Mouse (Mus musculus) liver, embryonic 14.5 days (tissue): ENCODE data around the gene Nr2f2. TPM values are rescaled to one million over a fixed set of nuclear protein-coding genes. Genes with fewer than 3 reads are reported as not detected.

Experiments used
- ATAC-seq: fragments of 200-750 bp; cut with Nextera tagmentation; 2 replicates; pipeline ENCODE4 v1.8.0; 2017; ENCODE audit warnings: moderate number of reproducible peaks, mild to moderate bottlenecking, moderate library complexity; ENCODE audit not compliant: insufficient read depth
- DNase-seq, 3 experiments: peaks; one replicate each; pipeline ENCODE4 v3.0.0-alpha.2; 2012 to 2013; ENCODE audit warnings: low read depth in 3 of 3, low spot score in 3 of 3
- H3K27ac ChIP-seq: fragments of 300-500 bp; sonication (generic); 2 replicates; pipeline ENCODE4 v1.5.1; 2014; ENCODE audit warnings: moderate library complexity, mild to moderate bottlenecking, control low read depth, inconsistent platforms
- H3K27me3 ChIP-seq: fragments of 300-500 bp; sonication (generic); 2 replicates; pipeline ENCODE4 v1.6.1; 2014; ENCODE audit warnings: mild to moderate bottlenecking, low read length, moderate library complexity; ENCODE audit not compliant: control insufficient read depth, insufficient read depth
- H3K36me3 ChIP-seq: fragments of 300-500 bp; sonication (generic); replicated peaks from 2 replicates; pipeline ENCODE4 v1.6.1; 2014; ENCODE audit warnings: low read depth; ENCODE audit not compliant: control insufficient read depth, insufficient read depth
- H3K4me1 ChIP-seq, 2 experiments: fragments of 200-500 bp in 1 of 2; fragments of 300-500 bp in 1 of 2; sonication (generic) in 1 of 2; replicated peaks; 2 replicates each; pipeline ENCODE4 v1.6.1; 2012 to 2014; ENCODE audit warnings: antibody characterized with exemption in 1 of 2, inconsistent platforms in 1 of 2, low read length in 1 of 2; ENCODE audit not compliant: control insufficient read depth in 2 of 2, insufficient read depth in 2 of 2
- H3K4me2 ChIP-seq: fragments of 300-500 bp; sonication (generic); 2 replicates; pipeline ENCODE4 v1.6.1; 2014; ENCODE audit warnings: low read depth, mild to moderate bottlenecking, control low read depth, moderate library complexity
- H3K4me3 ChIP-seq, 2 experiments: fragments of 200-500 bp in 1 of 2; fragments of 300-500 bp in 1 of 2; sonication (generic) in 1 of 2; 2 replicates each; pipeline ENCODE4 v1.5.1; 2012 to 2014; ENCODE audit warnings: low read depth in 2 of 2, low read length in 2 of 2, mild to moderate bottlenecking in 2 of 2, control low read depth in 1 of 2, inconsistent platforms in 1 of 2, moderate library complexity in 1 of 2; ENCODE audit not compliant: insufficient read depth in 1 of 2
- H3K9ac ChIP-seq: fragments of 300-500 bp; sonication (generic); replicated peaks from 2 replicates; pipeline ENCODE4 v1.6.1; 2014; ENCODE audit warnings: mild to moderate bottlenecking, control low read depth, moderate library complexity
- H3K9me3 ChIP-seq: fragments of 300-500 bp; sonication (generic); 2 replicates; pipeline ENCODE4 v1.6.1; 2016; ENCODE audit warnings: low read length, mixed read lengths; ENCODE audit not compliant: control insufficient read depth
- CTCF ChIP-seq: IDR thresholded peaks from 2 replicates; pipeline ENCODE4 v1.5.1; 2016; ENCODE audit warnings: antibody characterized with exemption, low read depth, control low read depth
- EP300 ChIP-seq: IDR thresholded peaks from 2 replicates; pipeline ENCODE4 v1.6.1; 2016; ENCODE audit warnings: antibody characterized with exemption, low read depth
- WGBS: fragments of 180-500 bp; shearing (Covaris S2); extraction: QIAGEN DNeasy Blood & Tissue Kit; methylation state at CpG from one replicate; pipeline ENCODE4 v1.1.7; 2014; ENCODE audit not compliant: insufficient replicate concordance; 5-methylcytosine and 5-hydroxymethylcytosine counted together
- polyA plus RNA-seq, 2 experiments: library from polyadenylated mRNA; depleted of rRNA in 1 of 2; stranded (reverse) in 1 of 2; unstranded in 1 of 2; fragments of >200 nt; fragmentation: Nextera tagmentation in 1 of 2; extraction: Ambion mirVana in 1 of 2; gene quantifications; 2 replicates each; pipeline versions ENCODE4 v1.2.1 to v1.2.3; 2012 to 2014

Nr2f2 gene
- polyA plus RNA-seq, 2 experiments = 6.3 to 12.0 TPM

DNA sequence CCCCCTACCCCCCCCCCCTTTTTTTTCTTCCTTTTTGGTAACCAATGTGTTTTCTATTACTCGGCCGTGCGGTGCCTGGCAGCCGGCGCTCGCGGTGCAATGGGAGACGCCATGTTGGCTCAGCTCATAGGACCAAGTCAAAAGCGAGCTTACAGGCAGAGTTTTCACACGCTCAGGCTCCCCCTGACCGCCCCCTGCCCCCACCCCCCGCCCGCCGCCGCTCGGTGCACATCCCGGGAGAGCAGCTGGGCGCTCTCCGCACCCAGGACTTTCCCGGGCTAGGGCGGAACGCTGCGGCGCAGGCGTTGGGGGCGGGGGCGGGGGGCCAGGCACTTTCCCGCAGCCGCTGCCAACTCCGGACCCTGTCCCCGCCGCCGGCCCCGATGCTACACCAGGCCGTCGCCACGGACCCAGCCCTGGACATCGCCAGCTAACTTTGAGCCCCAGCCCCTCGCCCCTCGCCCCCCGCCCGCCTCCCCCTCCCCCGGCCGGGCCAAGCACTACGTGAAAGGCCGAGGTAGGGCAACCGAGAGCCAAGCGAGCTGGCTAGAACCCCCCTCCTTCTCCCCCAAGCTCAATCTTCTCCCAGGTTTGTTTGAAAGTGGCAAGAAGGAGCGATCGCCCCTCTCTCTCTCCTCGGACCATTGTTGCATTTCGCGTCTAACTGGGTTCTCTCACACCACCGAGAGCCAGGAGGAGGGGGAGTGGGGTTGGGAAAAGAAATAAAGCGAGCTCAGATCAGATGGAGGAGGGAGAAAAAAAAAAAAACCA lies 15.6 kb downstream of the Nr2f2 start:
- WGBS = 1% methylated on average over 51 of the region's 55 CpGs
- Histone ChIP-seq H3K9me3 (no peaks in the 10 kb centered on the region), H3K27ac (no peak overlapping the region), H3K4me1 (0 out of 4 replicates have a peak, but pooled peaks cover 0 to 2% of the 10 kb centered on the region in 2 experiments), H3K4me2 (peak overlapping the region; percentile 43), H3K4me3 (peak overlapping the region; percentile 41 to 47), H3K27me3 (peaks cover 55% of the 10 kb centered on the region), H3K36me3 (no peaks in the 10 kb centered on the region), H3K9ac (peak overlapping the region; percentile 40)
- TF ChIP-seq EP300 = no peak
- TF ChIP-seq CTCF = no peak
- DNase-seq (no peak), ATAC-seq (peak; percentile 49; the same call in 1 of the 2 replicates)

DNA sequence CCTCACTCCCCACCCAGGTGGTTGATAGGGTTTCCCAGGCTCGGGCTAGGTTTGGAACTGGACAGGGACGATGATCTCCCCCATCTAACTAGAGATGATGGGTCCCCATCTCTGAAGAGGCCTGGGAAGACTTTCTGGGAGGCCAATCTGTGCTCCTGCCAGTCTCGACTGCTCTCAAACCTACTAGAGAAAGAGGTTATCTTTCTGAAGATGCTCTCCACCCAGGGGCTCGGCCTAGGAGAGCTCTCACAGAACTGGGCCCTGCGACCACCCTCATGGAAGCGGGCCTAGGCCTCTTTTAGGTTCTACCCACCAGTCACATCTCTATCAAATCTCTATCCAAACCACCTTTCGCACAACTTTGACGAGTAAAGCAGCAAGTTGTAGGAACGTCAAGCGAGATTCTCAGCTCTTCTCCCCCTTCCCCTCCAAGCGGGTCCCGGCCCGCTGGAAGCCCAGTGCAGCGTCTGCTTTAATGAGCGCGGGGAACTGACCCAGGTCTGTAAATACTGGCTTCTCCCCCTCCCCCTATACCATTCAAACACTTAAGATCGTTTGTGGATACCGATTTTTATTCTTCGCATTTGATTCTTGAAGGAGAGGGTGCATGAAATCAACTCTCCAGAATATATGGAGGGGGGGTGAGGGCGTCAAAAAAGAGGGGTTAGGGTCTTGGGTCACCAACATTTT lies 16.4 kb downstream of the Nr2f2 start:
- peak overlapping the region; percentile 43 for H3K4me2 ChIP-seq
- no peaks in the 10 kb centered on the region for H3K9me3 ChIP-seq
- H3K4me3 ChIP-seq = peak overlapping the region in 1 of 2 experiments; percentile 41; a peak in 1 of 4 replicates
- H3K36me3 ChIP-seq = no peaks in the 10 kb centered on the region
- DNase-seq (no peak), ATAC-seq (no peak)
- TF ChIP-seq EP300 = no peak
- no peak for TF ChIP-seq CTCF
- peaks cover 63% of the 10 kb centered on the region for H3K27me3 ChIP-seq
- 0 out of 4 replicates have a peak, but pooled peaks cover 0 to 2% of the 10 kb centered on the region in 2 experiments for H3K4me1 ChIP-seq
- WGBS = 7% methylated on average over 20 of the region's 20 CpGs
- H3K27ac ChIP-seq = no peak overlapping the region
- no peak overlapping the region for H3K9ac ChIP-seq

DNA sequence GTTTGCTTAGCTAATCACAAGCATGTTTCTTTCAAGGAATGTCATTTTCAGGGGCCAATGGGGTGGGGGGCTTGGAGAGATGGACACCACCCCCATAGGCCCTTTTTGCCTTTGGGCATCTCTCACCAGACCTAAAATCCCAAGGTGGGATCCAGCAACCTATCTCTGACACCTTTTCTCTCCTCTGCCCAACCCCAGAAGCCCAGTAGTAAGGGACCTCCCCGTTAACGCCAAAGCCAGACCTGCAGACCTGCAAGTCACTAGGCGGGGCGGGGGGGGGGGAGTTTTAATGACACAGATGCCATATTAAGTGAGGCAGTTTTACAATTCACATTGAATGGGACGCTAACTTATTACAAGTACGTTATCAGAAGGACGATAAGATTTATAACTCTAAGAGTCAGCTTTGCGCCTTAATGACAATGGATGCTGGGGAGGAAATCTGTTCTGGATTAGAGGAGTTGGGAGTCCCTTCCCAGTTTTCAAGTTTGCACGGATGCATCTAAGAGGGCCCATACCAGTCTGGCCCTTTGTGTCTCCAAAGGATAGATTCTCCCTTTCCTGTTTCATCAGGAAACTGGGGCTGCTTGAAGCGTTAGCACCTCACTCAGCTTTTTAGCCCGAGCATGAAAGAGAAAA lies 17.4 kb downstream of the Nr2f2 start:
- ATAC-seq = no peak
- H3K4me2 ChIP-seq = no peak overlapping the region

GRCm38 (mm10) chr7:70348064-70348976 lies 18.2 kb downstream of the Nr2f2 start:
- TF ChIP-seq EP300 = no peak
- TF ChIP-seq CTCF = no peak
- Histone ChIP-seq H3K4me3 (no peak overlapping the region), H3K9me3 (no peaks in the 10 kb centered on the region), H3K27ac (no peak overlapping the region), H3K4me1 (0 out of 4 replicates have a peak, but pooled peaks cover 0 to 2% of the 10 kb centered on the region in 2 experiments), H3K27me3 (peaks cover 71% of the 10 kb centered on the region), H3K36me3 (no peaks in the 10 kb centered on the region), H3K9ac (no peak overlapping the region), H3K4me2 (no peak overlapping the region)
- WGBS = 10% methylated on average over 30 of the region's 30 CpGs
- ATAC-seq = no peak
- no peak for DNase-seq

More for the DNA sequence above, 17.4 kb downstream of the Nr2f2 start:
- H3K36me3 ChIP-seq = no peaks in the 10 kb centered on the region
- WGBS = 9% methylated on average over 11 of the region's 11 CpGs
- no peak for DNase-seq
- H3K27me3 ChIP-seq = peaks cover 69% of the 10 kb centered on the region
- H3K9me3 ChIP-seq = no peaks in the 10 kb centered on the region
- TF ChIP-seq EP300 (no peak), CTCF (no peak)
- H3K9ac ChIP-seq = no peak overlapping the region
- H3K27ac ChIP-seq = no peak overlapping the region
- H3K4me3 ChIP-seq = no peak overlapping the region
- H3K4me1 ChIP-seq = 0 out of 4 replicates have a peak, but pooled peaks cover 0 to 2% of the 10 kb centered on the region in 2 experiments
